Mouse (Mus musculus) C2C12 (cell line): ENCODE data around the gene Plekhg2. TPM values are rescaled to one million over a fixed set of nuclear protein-coding genes. Genes with fewer than 3 reads are reported as not detected.

Experiments used
- H3K27me3 ChIP-seq: one replicate; pipeline ENCODE4 v1.6.1; 2011; ENCODE audit not compliant: control insufficient read depth, insufficient read depth, insufficient read length
- H3K36me3 ChIP-seq: one replicate; pipeline ENCODE4 v1.6.1; 2011; ENCODE audit not compliant: control insufficient read depth, insufficient read depth
- H3K4me3 ChIP-seq: one replicate; pipeline ENCODE4 v1.5.1; 2011; ENCODE audit warnings: mild to moderate bottlenecking, control low read depth; ENCODE audit not compliant: poor library complexity, insufficient read depth, severe bottlenecking
- H3K79me2 ChIP-seq: one replicate; pipeline ENCODE4 v1.6.1; 2011; ENCODE audit not compliant: control insufficient read depth, insufficient read depth
- H3K79me3 ChIP-seq: one replicate; pipeline ENCODE4 v1.6.1; 2011; ENCODE audit warnings: low read depth, control low read depth
- H3ac ChIP-seq: one replicate; pipeline ENCODE3; 2011; ENCODE audit warnings: low read depth; ENCODE audit not compliant: control insufficient read depth, insufficient read length
- CEBPB ChIP-seq: IDR thresholded peaks from one replicate; pipeline ENCODE4 v1.6.1; 2011; ENCODE audit warnings: low read depth, mild to moderate bottlenecking, control low read depth, moderate library complexity
- CTCF ChIP-seq: IDR thresholded peaks from one replicate; pipeline ENCODE4 v1.5.1; 2011; ENCODE audit not compliant: control insufficient read depth, insufficient read depth, insufficient read length
- FOSL1 ChIP-seq: IDR thresholded peaks from one replicate; pipeline ENCODE4 v1.8.0; 2011; ENCODE audit warnings: mild to moderate bottlenecking, low read length; ENCODE audit not compliant: poor library complexity, insufficient read depth, severe bottlenecking
- MAX ChIP-seq: IDR thresholded peaks from one replicate; pipeline ENCODE4 v1.6.1; 2011; ENCODE audit warnings: mild to moderate bottlenecking, control low read depth
- MYOD1 ChIP-seq: IDR thresholded peaks from one replicate; pipeline ENCODE4 v1.6.1; 2011; ENCODE audit warnings: low read depth; ENCODE audit not compliant: control insufficient read depth, insufficient read length
- MYOG ChIP-seq: IDR thresholded peaks from one replicate; pipeline ENCODE4 v1.6.1; 2011; ENCODE audit not compliant: control insufficient read depth, insufficient read length; ENCODE audit errors: extremely low read depth
- USF1 ChIP-seq: IDR thresholded peaks from one replicate; pipeline ENCODE4 v1.6.1; 2011; ENCODE audit warnings: low read depth, mild to moderate bottlenecking, control low read depth, moderate library complexity
- polyA plus RNA-seq: library from polyadenylated mRNA; unstranded; fragments of >200 nt; fragmentation: generic; extraction: Trizol; gene quantifications from one replicate; pipeline ENCODE4 v1.2.1, GENCODE M21; 2012; ENCODE audit warnings: missing spikeins

Plekhg2 gene
- polyA plus RNA-seq, 1 experiment, result 29.0 TPM

DNA sequence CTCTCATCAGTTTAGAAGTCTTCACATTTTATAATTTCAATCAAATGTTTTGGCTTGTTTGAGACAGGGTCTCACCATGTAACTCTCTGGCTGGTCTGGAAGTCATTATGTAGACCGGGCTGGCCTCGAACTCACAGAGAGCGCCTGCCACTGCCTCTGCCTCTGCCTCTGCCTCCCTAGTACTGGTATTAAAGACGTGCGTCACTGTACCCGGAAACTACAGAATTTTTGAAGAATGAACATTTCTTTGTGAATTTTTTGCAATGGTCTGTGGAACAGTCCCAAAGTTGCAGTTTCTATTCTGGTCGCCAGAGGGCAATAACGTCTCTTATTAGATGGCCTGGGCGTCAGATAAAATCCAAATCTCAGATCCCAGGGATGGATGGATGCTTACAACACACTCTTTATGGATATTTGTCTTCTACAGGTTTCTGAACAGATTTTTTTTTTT, 757 bp upstream of the Plekhg2 start:
- Histone ChIP-seq H3K79me2 (peaks cover 57% of the 10 kb centered on the region), H3ac (no peak overlapping the region), H3K4me3 (no peak overlapping the region), H3K79me3 (peaks cover 31% of the 10 kb centered on the region), H3K36me3 (peaks cover 8% of the 10 kb centered on the region), H3K27me3 (no peaks in the 10 kb centered on the region)
- no peak for TF ChIP-seq FOSL1
- no peak for TF ChIP-seq MYOD1
- no peak for TF ChIP-seq CTCF
- no peak for TF ChIP-seq USF1
- TF ChIP-seq MAX, result no peak
- no peak for TF ChIP-seq CEBPB
- no peak for TF ChIP-seq MYOG

- peaks cover 17% of the 10 kb centered on the region for H3K79me3 ChIP-seq
- H3ac ChIP-seq, result peak overlapping the region; percentile 79
- peaks cover 41% of the 10 kb centered on the region for H3K79me2 ChIP-seq
- H3K4me3 ChIP-seq, result peak overlapping the region; percentile 59
- H3K27me3 ChIP-seq, result no peaks in the 10 kb centered on the region
- peaks cover 8% of the 10 kb centered on the region for H3K36me3 ChIP-seq
- TF ChIP-seq MYOD1, result no peak
- no peak for TF ChIP-seq USF1
- no peak for TF ChIP-seq CTCF
- TF ChIP-seq CEBPB, result no peak
- no peak for TF ChIP-seq MYOG
- no peak for TF ChIP-seq FOSL1
- no peak for TF ChIP-seq MAX
These were observed 847 bp downstream of the Plekhg2 start for GRCm38 (mm10) chr7:28371514-28371989.

- peak overlapping the region; percentile 59 for H3K4me3 ChIP-seq
- H3K27me3 ChIP-seq, result no peaks in the 10 kb centered on the region
- H3K36me3 ChIP-seq, result peaks cover 8% of the 10 kb centered on the region
- peaks cover 17% of the 10 kb centered on the region for H3K79me3 ChIP-seq
- H3K79me2 ChIP-seq, result peaks cover 38% of the 10 kb centered on the region
- peak overlapping the region; percentile 79 for H3ac ChIP-seq
- TF ChIP-seq MYOD1 (no peak), CEBPB (no peak), USF1 (no peak), MYOG (no peak), CTCF (no peak), FOSL1 (no peak)
These were observed 1.4 kb downstream of the Plekhg2 start for GRCm38 (mm10) chr7:28370977-28371513.

- Histone ChIP-seq H3K36me3 (peaks cover 8% of the 10 kb centered on the region), H3K27me3 (no peaks in the 10 kb centered on the region), H3K79me3 (peaks cover 17% of the 10 kb centered on the region), H3ac (no peak overlapping the region), H3K4me3 (no peak overlapping the region), H3K79me2 (peaks cover 38% of the 10 kb centered on the region)
- TF ChIP-seq MYOD1 (no peak), CTCF (no peak), USF1 (no peak), FOSL1 (no peak)
These were observed 2.3 kb downstream of the Plekhg2 start for GRCm38 (mm10) chr7:28370051-28370450.

DNA sequence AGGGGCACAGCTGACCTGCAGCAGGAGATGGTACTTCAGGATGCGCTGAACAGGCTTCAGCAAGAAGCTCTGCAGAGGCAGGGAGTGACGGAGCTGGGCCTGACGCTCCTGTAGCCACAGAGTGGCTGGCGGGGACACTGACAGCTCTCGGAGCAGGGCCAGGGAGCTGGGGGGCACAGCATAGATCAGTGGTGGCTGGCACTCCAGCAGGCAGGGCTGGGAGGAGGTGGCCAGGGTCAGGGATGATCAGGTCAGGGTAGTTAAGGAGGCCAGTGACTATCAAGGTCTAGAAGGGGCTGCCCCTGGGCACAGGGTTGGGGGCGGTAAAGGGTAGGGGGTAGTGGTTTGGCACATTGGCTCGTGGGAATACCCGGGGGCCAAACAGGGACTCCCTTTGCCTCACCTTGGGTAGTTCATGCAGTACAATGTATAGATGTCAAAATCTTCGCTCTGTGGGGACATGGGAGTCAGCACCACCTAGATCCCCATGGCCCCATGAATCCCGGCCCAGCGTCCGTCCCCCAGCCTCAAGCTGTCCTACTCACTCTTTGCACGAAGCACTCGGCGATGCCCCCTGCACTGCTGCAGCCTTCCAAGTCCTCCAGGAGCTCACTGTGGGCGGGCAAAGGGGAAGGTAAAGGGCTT, 4.0 kb downstream of the Plekhg2 start:
- Histone ChIP-seq H3ac (no peak overlapping the region), H3K27me3 (no peaks in the 10 kb centered on the region), H3K79me2 (peaks cover 38% of the 10 kb centered on the region), H3K4me3 (no peak overlapping the region), H3K79me3 (peaks cover 17% of the 10 kb centered on the region), H3K36me3 (peaks cover 15% of the 10 kb centered on the region)
- TF ChIP-seq MYOG (no peak), USF1 (no peak), MYOD1 (no peak), CTCF (no peak), CEBPB (no peak), MAX (no peak), FOSL1 (no peak)
